Mouse (Mus musculus) heart, embryonic 14.5 days (tissue): ENCODE results near the gene Gbp7. TPM values are rescaled to one million over a fixed set of nuclear protein-coding genes. Genes with fewer than 3 reads are reported as not detected.

Experiments
- ATAC-seq: fragments of 200-750 bp; cut with Nextera tagmentation; 2 replicates; pipeline ENCODE4 v1.8.0; 2017; ENCODE audit warnings: low read depth, moderate TSS enrichment; ENCODE audit not compliant: insufficient number of reproducible peaks, insufficient read depth, low FRiP score
- H3K27ac ChIP-seq, 2 experiments: fragments of 200-500 bp in 1 of 2; fragments of 300-500 bp in 1 of 2; sonication (generic) in 1 of 2; replicated peaks in 1 of 2; 2 replicates each; pipeline ENCODE4 v1.5.1; 2012 to 2014; ENCODE audit warnings: low read depth in 2 of 2, low read length in 2 of 2, control low read depth in 1 of 2, mild to moderate bottlenecking in 1 of 2, mixed read lengths in 1 of 2; ENCODE audit not compliant: control insufficient read depth in 1 of 2, insufficient read depth in 1 of 2
- H3K27me3 ChIP-seq: fragments of 300-500 bp; sonication (generic); 2 replicates; pipeline ENCODE4 v1.6.1; 2014; ENCODE audit warnings: mild to moderate bottlenecking, low read length, control low read depth; ENCODE audit not compliant: control insufficient read depth, insufficient read depth
- H3K36me3 ChIP-seq: fragments of 300-500 bp; sonication (generic); 2 replicates; pipeline ENCODE4 v1.6.1; 2014; ENCODE audit warnings: mild to moderate bottlenecking, control low read depth, low read length, mixed read lengths; ENCODE audit not compliant: control insufficient read depth, insufficient read depth
- H3K4me1 ChIP-seq, 2 experiments: fragments of 200-500 bp in 1 of 2; fragments of 300-500 bp in 1 of 2; sonication (generic) in 1 of 2; 2 replicates each; pipeline ENCODE4 v1.6.1; 2012 to 2014; ENCODE audit warnings: low read length in 2 of 2, control low read depth in 1 of 2, mixed read lengths in 1 of 2; ENCODE audit not compliant: control insufficient read depth in 2 of 2, insufficient read depth in 2 of 2
- H3K4me2 ChIP-seq: fragments of 300-500 bp; sonication (generic); 2 replicates; pipeline ENCODE4 v1.6.1; 2014; ENCODE audit warnings: mild to moderate bottlenecking, low read length
- H3K4me3 ChIP-seq, 2 experiments: fragments of 200-500 bp in 1 of 2; fragments of 300-500 bp in 1 of 2; sonication (generic) in 1 of 2; 2 replicates each; pipeline ENCODE4 v1.5.1; 2012 to 2014; ENCODE audit warnings: low read length in 2 of 2, mild to moderate bottlenecking in 2 of 2, control low read depth in 1 of 2, low read depth in 1 of 2, moderate library complexity in 1 of 2; ENCODE audit not compliant: control insufficient read depth in 1 of 2, insufficient read depth in 1 of 2
- H3K9ac ChIP-seq: fragments of 300-500 bp; sonication (generic); 2 replicates; pipeline ENCODE4 v1.6.1; 2014; ENCODE audit warnings: mild to moderate bottlenecking, low read length
- H3K9me3 ChIP-seq: fragments of 300-500 bp; sonication (generic); 2 replicates; pipeline ENCODE4 v1.6.1; 2016; ENCODE audit warnings: low read length, control low read depth; ENCODE audit not compliant: control insufficient read depth
- WGBS: fragments of 180-500 bp; shearing (Covaris S2); extraction: QIAGEN DNeasy Blood & Tissue Kit; methylation state at CpG from one replicate; pipeline ENCODE4 v1.1.7; 2014; 5-methylcytosine and 5-hydroxymethylcytosine counted together
- polyA plus RNA-seq: library from polyadenylated mRNA; unstranded; fragments of >200 nt; fragmentation: Nextera tagmentation; extraction: Ambion mirVana; gene quantifications from 2 replicates; pipeline ENCODE4 v1.2.1, GENCODE M21; 2014

Gbp7 gene
- polyA plus RNA-seq, 1 experiment from 2014 or later, result 2.9 TPM

GRCm38 (mm10) chr3:142590431-142591067 is 60.4 kb downstream of the Gbp7 start:
- Histone ChIP-seq H3K36me3 (no peaks in the 10 kb centered on the region), H3K27me3 (no peaks in the 10 kb centered on the region), H3K4me2 (no peak overlapping the region), H3K9me3 (no peaks in the 10 kb centered on the region), H3K27ac (no peak overlapping the region), H3K4me1 (no peaks in the 10 kb centered on the region), H3K4me3 (no peak overlapping the region), H3K9ac (no peak overlapping the region)
- WGBS, result 66% methylated on average over 4 of the region's 4 CpGs
- ATAC-seq, result no peak

GRCm38 (mm10) chr3:142594547-142594946 is 64.4 kb downstream of the Gbp7 start, which contains the start of gene Gbp2b:
Gbp2b (plus strand) TSS chr3:142594847.
- Histone ChIP-seq H3K4me3 (no peak within 1 kb of the TSS), H3K4me2 (no peak within 1 kb of the TSS), H3K4me1 (no peaks in the 10 kb centered on the region), H3K9ac (no peak within 1 kb of the TSS), H3K36me3 (no peaks in the 10 kb centered on the region), H3K9me3 (no peaks in the 10 kb centered on the region), H3K27ac (no peak within 1 kb of the TSS), H3K27me3 (no peaks in the 10 kb centered on the region)
- 71% methylated on average over 1 of the region's 1 CpGs for WGBS
- no peak for ATAC-seq

DNA sequence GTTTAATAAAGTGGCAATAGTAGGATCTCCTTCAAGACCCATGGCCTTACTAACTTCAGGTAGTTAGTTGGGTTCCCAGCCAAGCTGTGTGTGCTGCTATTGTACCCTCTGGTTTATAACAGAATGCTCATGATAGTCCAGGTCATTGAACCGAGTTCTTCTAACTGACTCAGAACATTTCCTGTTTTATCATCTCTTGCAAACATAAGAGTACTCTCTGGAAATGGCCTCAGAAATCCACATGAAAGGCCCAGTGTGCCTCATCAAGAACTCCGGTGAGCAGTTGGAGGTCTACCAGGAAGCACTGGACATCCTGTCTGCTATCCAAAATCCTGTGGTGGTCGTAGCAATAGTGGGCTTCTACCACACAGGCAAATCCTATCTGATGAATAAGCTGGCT is 67.8 kb downstream of the Gbp7 start:
- Histone ChIP-seq H3K4me1 (no peaks in the 10 kb centered on the region), H3K9ac (no peak overlapping the region)

More for the DNA sequence above, 67.8 kb downstream of the Gbp7 start:
- H3K4me2 ChIP-seq, result no peak overlapping the region
- H3K27me3 ChIP-seq, result no peaks in the 10 kb centered on the region
- no peak overlapping the region for H3K4me3 ChIP-seq
- H3K9me3 ChIP-seq, result no peaks in the 10 kb centered on the region
- H3K27ac ChIP-seq, result no peak overlapping the region
- H3K36me3 ChIP-seq, result no peaks in the 10 kb centered on the region
- ATAC-seq, result no peak
- 68% methylated on average over 3 of the region's 3 CpGs for WGBS

Other genes starting within 250 kb of the Gbp7 start
- 241 and 266 TPM in 2 replicates for gene Pdlim5, start 134.6 kb upstream of the Gbp7 start, polyA plus RNA-seq
- gene Gbp5, start 36.4 kb upstream of the Gbp7 start, polyA plus RNA-seq, result 0.11 and 0.34 TPM in 2 replicates
- gene Gbp3, start 29.7 kb downstream of the Gbp7 start, polyA plus RNA-seq, result 1.8 and 3.1 TPM in 2 replicates
- 0.09 TPM in 1 of 2 replicates, not detected in the other for gene Gbp2b, start 64.5 kb downstream of the Gbp7 start, polyA plus RNA-seq
- 2.3 and 2.4 TPM in 2 replicates for gene Gbp2, start 90.3 kb downstream of the Gbp7 start, polyA plus RNA-seq
- 9.7 and 11.1 TPM in 2 replicates for gene Kyat3, start 170.7 kb downstream of the Gbp7 start, polyA plus RNA-seq
- gene Gtf2b, start 234.7 kb downstream of the Gbp7 start, polyA plus RNA-seq, result 57.9 and 64.8 TPM in 2 replicates